Mouse (Mus musculus): ENCODE measurements around the gene Shank2. TPM values are rescaled to one million over a fixed set of nuclear protein-coding genes. Genes with fewer than 3 reads are reported as not detected.

Shank2 gene
- polyA plus RNA-seq, 1 experiment from 2014 or later: 0.60 TPM

DNA sequence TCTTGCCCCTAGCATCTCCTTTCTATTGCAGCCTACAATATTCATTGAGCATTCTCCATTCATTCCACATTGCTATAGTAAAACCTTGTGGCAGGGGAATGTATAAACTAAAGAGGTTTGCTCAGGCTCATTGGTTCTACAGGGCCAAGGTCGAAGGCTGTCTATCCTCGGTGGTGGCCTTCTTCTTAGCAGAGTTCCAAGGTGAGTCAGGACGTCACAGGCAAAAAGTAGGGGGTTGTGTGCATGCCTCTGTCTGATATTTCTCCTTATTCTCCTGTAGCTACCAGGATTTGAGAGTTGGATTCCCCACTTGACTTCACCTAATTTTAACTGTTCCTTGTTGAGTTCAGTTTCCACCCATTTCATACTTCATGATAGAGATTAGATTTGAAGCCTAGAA, 29.9 kb downstream of the Shank2 start:
- 93% methylated on average over 3 of the region's 3 CpGs for WGBS
- no peaks in the 10 kb centered on the region for H3K36me3 ChIP-seq
- ATAC-seq (ENCODE audit: insufficient number of reproducible peaks, insufficient read depth, low FRiP score, low TSS enrichment, low read depth): no peak
- H3K9ac ChIP-seq (replicated peaks): no peak overlapping the region
- H3K4me1 ChIP-seq (replicated peaks): no peaks in the 10 kb centered on the region
- no peaks in the 10 kb centered on the region for H3K27me3 ChIP-seq
- H3K4me2 ChIP-seq: no peak overlapping the region
- no peak overlapping the region for H3K4me3 ChIP-seq (replicated peaks)
- no peaks in the 10 kb centered on the region for H3K9me3 ChIP-seq
- no peak overlapping the region for H3K27ac ChIP-seq

DNA sequence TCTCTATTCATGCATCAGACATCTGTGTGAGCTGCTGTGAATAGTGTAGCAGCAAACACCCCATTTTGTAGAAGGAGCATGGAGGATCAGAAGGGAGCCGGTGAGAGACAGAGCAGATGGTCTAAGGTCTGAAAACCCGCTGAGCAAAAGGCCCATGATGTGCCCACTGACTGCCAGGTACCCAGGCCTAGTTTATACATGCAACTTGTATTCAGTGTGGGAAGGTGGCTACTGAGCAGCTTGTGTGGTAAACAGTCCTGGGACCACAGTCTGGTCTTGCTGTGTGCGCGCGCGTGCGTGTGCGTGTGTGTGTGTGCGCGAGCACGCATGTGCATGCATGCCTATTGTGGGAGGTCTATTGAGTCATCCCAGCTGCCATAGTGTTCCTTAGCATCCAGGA, 35.8 kb downstream of the Shank2 start:
- H3K9me3 ChIP-seq: no peaks in the 10 kb centered on the region
- no peak for ATAC-seq (ENCODE audit: insufficient number of reproducible peaks, insufficient read depth, low FRiP score, low TSS enrichment, low read depth)
- 94% methylated on average over 11 of the region's 11 CpGs for WGBS
- H3K4me3 ChIP-seq (replicated peaks): no peak overlapping the region
- H3K9ac ChIP-seq (replicated peaks): no peak overlapping the region
- no peak overlapping the region for H3K4me2 ChIP-seq
- no peaks in the 10 kb centered on the region for H3K4me1 ChIP-seq (replicated peaks)
- H3K27ac ChIP-seq: no peak overlapping the region
- no peaks in the 10 kb centered on the region for H3K36me3 ChIP-seq
- no peaks in the 10 kb centered on the region for H3K27me3 ChIP-seq

DNA sequence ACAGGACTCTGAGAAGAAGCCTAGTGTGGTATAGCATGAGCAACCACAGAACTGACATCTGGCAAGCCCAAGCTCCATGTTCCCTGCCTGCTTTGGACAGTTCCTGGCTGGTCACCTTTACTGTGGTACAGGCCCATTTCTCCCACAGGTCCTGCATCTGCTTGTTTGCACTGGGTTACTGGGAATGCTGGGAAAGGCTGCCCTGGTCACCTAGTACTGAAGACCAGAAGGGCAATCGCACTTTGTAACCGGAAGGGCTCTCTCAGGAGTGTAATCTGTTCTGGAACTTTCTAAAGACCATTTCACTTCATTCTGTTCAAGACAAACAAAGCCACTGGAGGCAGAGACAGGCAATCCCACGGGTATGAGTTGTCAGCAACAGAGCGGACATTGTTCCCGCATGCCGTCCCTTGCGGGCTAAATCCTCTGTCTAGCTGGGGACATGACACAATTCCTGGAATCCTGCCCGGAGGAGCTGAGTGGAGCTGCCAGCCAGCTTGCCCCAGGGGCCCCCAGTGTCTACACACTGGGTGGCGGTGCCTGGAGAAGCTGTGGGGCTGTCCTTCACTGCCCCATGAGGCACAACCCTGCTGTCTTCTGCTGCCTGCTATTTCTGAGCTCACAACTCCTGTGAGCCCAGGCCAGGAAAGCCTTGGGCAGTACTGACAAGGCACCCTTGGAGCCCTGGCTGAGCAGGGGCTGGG, 36.4 kb downstream of the Shank2 start:
- H3K27me3 ChIP-seq: no peaks in the 10 kb centered on the region
- H3K9ac ChIP-seq (replicated peaks): no peak overlapping the region
- 72% methylated on average over 9 of the region's 9 CpGs for WGBS
- no peaks in the 10 kb centered on the region for H3K4me1 ChIP-seq (replicated peaks)
- no peak overlapping the region for H3K4me2 ChIP-seq
- H3K9me3 ChIP-seq: no peaks in the 10 kb centered on the region
- no peak for ATAC-seq (ENCODE audit: insufficient number of reproducible peaks, insufficient read depth, low FRiP score, low TSS enrichment, low read depth)
- no peak overlapping the region for H3K27ac ChIP-seq
- H3K4me3 ChIP-seq (replicated peaks): no peak overlapping the region
- H3K36me3 ChIP-seq: no peaks in the 10 kb centered on the region

DNA sequence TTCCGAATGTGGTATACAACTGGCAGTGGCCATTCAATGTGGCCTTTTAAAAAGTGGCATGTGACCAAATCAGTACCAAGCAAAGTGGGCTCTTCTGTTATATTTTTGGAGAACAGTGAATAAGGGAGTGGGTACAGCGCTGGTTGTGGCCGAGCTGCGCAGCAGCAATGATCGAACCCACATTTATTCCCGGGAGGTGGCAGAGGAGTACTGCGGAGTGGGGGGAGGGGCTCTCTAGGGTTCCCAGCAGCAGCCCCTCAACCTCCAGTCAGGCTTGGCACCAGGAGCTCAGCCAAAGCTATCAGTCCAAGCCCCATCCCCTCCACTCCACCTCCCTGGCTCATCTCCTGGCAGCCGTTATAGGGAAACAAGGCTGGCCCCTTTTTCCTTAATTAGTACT, 37.0 kb downstream of the Shank2 start:
- Histone ChIP-seq H3K4me3 (replicated peaks) (no peak overlapping the region), H3K27ac (no peak overlapping the region), H3K9ac (replicated peaks) (no peak overlapping the region), H3K4me2 (no peak overlapping the region), H3K27me3 (no peaks in the 10 kb centered on the region), H3K9me3 (no peaks in the 10 kb centered on the region), H3K4me1 (replicated peaks) (no peaks in the 10 kb centered on the region), H3K36me3 (no peaks in the 10 kb centered on the region)
- WGBS: 68% methylated on average over 8 of the region's 8 CpGs
- ATAC-seq (ENCODE audit: insufficient number of reproducible peaks, insufficient read depth, low FRiP score, low TSS enrichment, low read depth): no peak

DNA sequence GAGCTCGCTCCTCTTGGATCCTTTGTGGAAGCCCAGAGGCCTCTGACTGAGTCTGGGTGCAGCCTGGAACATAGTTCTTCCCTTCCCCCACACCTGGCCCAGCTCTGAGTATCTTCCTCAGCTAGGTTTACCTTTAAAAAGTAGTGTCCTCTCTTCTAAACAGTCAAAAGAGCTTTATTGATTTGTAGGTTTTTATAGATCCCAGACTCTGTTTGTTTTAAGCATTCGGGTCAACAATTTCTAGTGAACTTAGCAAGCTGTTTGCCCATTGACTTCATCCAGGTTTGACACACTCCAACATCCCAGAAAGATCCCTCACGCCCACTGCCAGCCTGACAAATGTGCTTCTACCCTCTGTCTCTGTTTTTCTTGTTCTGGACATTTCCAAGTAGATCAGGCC, 38.6 kb downstream of the Shank2 start:
- H3K4me2 ChIP-seq: no peak overlapping the region
- no peak for ATAC-seq (ENCODE audit: insufficient number of reproducible peaks, insufficient read depth, low FRiP score, low TSS enrichment, low read depth)
- H3K27me3 ChIP-seq: no peaks in the 10 kb centered on the region
- H3K4me1 ChIP-seq (replicated peaks): no peaks in the 10 kb centered on the region
- no peak overlapping the region for H3K9ac ChIP-seq (replicated peaks)
- H3K4me3 ChIP-seq (replicated peaks): no peak overlapping the region
- H3K9me3 ChIP-seq: no peaks in the 10 kb centered on the region
- no peak overlapping the region for H3K27ac ChIP-seq
- WGBS: 68% methylated on average over 3 of the region's 3 CpGs
- H3K36me3 ChIP-seq: no peaks in the 10 kb centered on the region

DNA sequence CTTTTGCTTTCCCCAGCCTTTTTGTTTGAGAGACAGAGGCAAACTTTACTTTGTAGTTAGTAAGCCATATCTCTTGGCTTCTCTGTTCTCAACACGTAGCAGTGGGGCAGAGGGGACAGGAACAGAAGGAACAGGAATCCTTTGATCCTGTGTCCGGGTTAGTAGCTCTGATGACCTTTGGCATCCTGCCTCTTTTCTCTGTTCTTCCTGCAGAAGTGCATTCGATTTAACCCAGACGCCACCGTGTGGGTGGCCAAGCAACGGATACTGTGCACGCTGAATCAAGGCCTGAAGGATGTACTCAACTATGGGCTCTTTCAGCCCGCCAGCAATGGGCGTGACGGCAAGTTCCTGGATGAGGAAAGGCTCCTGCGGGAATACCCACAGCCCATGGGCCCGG, 50.3 kb downstream of the Shank2 start:
- WGBS: 6% methylated on average over 12 of the region's 12 CpGs
- Histone ChIP-seq H3K9ac (replicated peaks) (no peak overlapping the region), H3K27me3 (no peaks in the 10 kb centered on the region), H3K4me2 (no peak overlapping the region), H3K9me3 (no peaks in the 10 kb centered on the region), H3K27ac (no peak overlapping the region), H3K36me3 (no peaks in the 10 kb centered on the region), H3K4me1 (replicated peaks) (0 out of 2 replicates have a peak, but pooled peaks cover 3% of the 10 kb centered on the region), H3K4me3 (replicated peaks) (no peak overlapping the region)
- no peak for ATAC-seq (ENCODE audit: insufficient number of reproducible peaks, insufficient read depth, low FRiP score, low TSS enrichment, low read depth)

DNA sequence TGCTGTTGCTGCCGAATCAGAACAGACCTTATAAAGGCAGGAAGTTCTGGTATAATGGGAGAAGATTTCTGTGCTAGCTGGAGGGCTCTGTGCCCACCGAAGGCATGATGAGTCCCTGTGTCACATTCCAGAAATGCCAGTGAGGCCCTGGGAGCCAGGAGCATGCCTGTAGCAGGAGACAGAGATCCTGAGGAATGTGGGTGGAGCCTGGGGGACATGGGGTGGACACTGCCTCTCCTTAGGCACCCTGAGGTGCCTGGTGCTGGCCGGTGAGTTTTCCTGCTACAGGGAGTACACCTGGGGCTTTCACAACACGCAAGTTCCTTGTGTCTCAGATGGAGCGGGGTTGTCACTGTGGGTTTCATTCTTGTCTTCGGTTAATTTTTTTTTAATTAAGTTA, 53.5 kb downstream of the Shank2 start:
- H3K9me3 ChIP-seq: no peaks in the 10 kb centered on the region
- H3K27me3 ChIP-seq: no peaks in the 10 kb centered on the region
- ATAC-seq (ENCODE audit: insufficient number of reproducible peaks, insufficient read depth, low FRiP score, low TSS enrichment, low read depth): no peak
- no peak overlapping the region for H3K4me3 ChIP-seq (replicated peaks)
- H3K36me3 ChIP-seq: no peaks in the 10 kb centered on the region
- no peak overlapping the region for H3K9ac ChIP-seq (replicated peaks)
- no peak overlapping the region for H3K27ac ChIP-seq
- no peak overlapping the region for H3K4me2 ChIP-seq
- WGBS: 70% methylated on average over 6 of the region's 6 CpGs
- 0 out of 2 replicates have a peak, but pooled peaks cover 3% of the 10 kb centered on the region for H3K4me1 ChIP-seq (replicated peaks)

DNA sequence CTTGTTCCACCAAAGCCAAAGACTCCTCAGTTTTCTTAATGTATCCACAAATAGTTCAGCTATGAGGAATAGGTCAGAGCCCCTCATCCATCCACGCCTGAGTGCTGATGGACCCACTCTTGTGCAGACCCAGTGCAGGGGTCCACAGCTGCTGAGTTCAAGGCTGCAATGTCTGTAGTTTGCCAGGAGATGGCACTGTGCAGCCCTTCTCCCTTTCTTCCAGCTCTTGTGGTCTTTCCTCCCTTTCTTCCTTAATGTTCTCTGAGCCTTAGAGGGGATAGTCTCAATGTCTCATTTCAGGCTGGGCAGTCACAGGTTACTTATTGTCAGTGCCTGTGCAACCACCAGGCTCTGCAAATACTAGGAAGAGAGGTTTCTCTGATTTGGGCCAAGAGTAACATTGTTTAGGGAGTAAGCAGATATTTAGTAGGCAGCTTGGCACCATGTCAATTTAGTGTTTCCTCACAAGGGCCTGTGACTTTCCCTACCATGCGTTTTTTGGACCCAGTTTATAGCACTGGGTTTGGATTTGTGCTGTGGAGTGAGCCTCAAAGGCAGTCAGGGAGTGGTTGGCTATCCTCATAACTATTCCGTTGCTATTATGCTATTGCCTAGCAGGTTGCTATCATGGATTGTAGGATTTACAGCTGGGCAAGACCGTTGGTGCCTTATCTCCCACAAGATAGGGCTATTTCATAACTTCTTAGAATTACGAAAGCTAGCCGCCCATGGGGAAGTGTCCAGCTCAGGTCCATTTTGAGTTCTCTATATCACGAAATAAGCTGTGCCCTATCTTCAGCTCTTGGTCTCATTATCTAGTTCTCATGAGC, 54.2 kb downstream of the Shank2 start:
- Histone ChIP-seq H3K9ac (replicated peaks) (no peak overlapping the region), H3K4me1 (replicated peaks) (0 out of 2 replicates have a peak, but pooled peaks cover 3% of the 10 kb centered on the region), H3K4me2 (no peak overlapping the region), H3K27ac (no peak overlapping the region), H3K4me3 (replicated peaks) (no peak overlapping the region), H3K9me3 (no peaks in the 10 kb centered on the region), H3K36me3 (no peaks in the 10 kb centered on the region), H3K27me3 (no peaks in the 10 kb centered on the region)
- 74% methylated on average over 7 of the region's 7 CpGs for WGBS
- no peak for ATAC-seq (ENCODE audit: insufficient number of reproducible peaks, insufficient read depth, low FRiP score, low TSS enrichment, low read depth)

DNA sequence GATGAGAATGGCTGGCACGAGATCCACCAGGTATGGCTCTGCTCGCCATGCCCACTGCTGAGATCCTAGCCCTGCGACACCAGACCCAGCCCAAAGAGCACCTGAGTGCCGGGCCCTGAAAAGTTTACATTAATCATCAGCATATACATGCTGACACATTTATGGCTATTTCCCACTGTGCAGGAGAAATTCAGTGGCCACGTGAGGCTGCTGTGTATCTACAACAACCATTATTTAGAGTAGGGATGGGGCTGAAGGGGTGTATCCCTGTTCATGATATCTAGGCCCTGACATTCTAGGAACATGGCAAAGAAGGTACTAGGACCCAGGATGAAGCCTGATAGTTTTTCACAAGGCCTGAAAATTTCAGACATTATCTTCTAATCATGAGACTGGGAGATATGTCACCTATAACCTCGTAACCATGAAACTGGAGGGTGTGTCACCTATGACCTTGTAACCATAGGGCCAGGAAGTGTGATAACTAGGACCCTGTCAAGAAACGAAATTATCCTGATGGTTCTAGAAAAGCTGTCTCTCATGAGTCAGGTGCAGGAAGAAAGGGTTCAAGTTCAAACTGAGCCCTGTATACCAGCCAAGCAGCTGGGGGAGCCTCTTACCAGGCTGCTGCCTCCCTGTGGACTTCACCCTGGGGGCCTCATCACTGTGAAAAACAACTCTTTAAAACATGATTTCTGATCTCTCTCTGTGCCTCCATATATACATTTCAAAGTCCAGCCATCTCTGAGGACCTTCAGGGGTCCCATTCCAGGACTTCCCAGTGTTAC, 68.6 kb downstream of the Shank2 start:
- Histone ChIP-seq H3K9me3 (no peaks in the 10 kb centered on the region), H3K9ac (replicated peaks) (no peak overlapping the region), H3K4me2 (no peak overlapping the region), H3K36me3 (no peaks in the 10 kb centered on the region), H3K27me3 (no peaks in the 10 kb centered on the region), H3K4me3 (replicated peaks) (no peak overlapping the region), H3K27ac (no peak overlapping the region), H3K4me1 (replicated peaks) (no peaks in the 10 kb centered on the region)
- 80% methylated on average over 7 of the region's 7 CpGs for WGBS
- ATAC-seq (ENCODE audit: insufficient number of reproducible peaks, insufficient read depth, low FRiP score, low TSS enrichment, low read depth): no peak

DNA sequence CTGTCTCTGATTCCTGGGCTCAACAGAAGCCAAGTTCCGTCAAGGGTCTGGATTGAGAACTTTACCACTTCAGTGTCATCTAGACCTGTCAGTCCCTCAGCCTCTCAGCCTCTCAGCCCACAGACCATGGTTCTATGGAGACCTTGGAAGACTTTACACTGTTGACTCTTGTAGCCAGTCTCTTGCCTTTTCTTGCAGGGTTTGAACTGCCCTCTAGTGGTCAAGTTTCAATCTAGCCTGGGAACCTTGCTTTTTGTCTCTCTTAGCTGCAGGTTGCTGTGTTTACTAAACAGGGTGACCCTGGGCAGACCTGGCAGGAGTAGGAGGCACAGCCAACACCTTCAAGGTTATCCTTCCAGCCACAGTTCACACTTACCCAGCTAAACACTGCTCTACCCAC, 70.5 kb downstream of the Shank2 start:
- ATAC-seq (ENCODE audit: insufficient number of reproducible peaks, insufficient read depth, low FRiP score, low TSS enrichment, low read depth): no peak
- H3K4me2 ChIP-seq: no peak overlapping the region
- H3K4me1 ChIP-seq (replicated peaks): no peaks in the 10 kb centered on the region
- no peak overlapping the region for H3K9ac ChIP-seq (replicated peaks)
- H3K9me3 ChIP-seq: no peaks in the 10 kb centered on the region
- no peaks in the 10 kb centered on the region for H3K36me3 ChIP-seq
- H3K4me3 ChIP-seq (replicated peaks): no peak overlapping the region
- H3K27ac ChIP-seq: no peak overlapping the region
- no peaks in the 10 kb centered on the region for H3K27me3 ChIP-seq
- 34% methylated on average over 1 of the region's 1 CpGs for WGBS

DNA sequence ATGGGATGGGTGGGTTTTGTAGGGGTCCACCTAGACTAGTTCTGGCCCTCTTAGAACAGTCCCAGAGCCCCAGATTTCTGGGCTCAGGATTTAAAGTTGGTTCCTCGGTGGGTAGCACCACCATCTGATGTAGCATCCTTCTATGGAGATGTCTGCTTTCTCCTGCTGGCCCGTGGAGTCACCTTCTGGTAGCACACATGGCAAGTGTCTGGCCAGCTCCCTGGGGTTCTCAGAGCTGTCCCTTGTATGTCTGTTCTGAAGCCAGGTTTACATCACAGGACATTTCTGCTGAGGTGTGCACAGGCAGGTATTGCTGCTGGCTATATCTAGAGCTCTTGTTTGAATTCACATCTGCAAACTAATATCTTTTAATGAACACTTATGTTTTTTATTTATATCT, 71.1 kb downstream of the Shank2 start:
- no peak for ATAC-seq (ENCODE audit: insufficient number of reproducible peaks, insufficient read depth, low FRiP score, low TSS enrichment, low read depth)
- WGBS: 80% methylated on average over 2 of the region's 2 CpGs

More for the DNA sequence above, 71.1 kb downstream of the Shank2 start:
- no peaks in the 10 kb centered on the region for H3K4me1 ChIP-seq (replicated peaks)
- no peak overlapping the region for H3K4me3 ChIP-seq (replicated peaks)
- no peak overlapping the region for H3K27ac ChIP-seq
- H3K36me3 ChIP-seq: no peaks in the 10 kb centered on the region
- no peaks in the 10 kb centered on the region for H3K9me3 ChIP-seq
- H3K4me2 ChIP-seq: no peak overlapping the region
- H3K9ac ChIP-seq (replicated peaks): no peak overlapping the region
- H3K27me3 ChIP-seq: no peaks in the 10 kb centered on the region
